Comparison of ENCODE assay signal across 8 mouse cellular contexts in genomic region chrX:16619034-16619929, GRCm38 (mm10). TPM values are rescaled to one million over a fixed set of nuclear protein-coding genes. Genes with fewer than 3 reads are reported as not detected.
DNase-seq lines count a peak whose midpoint lies in the region; TF ChIP-seq lines count a peak whose summit lies in the region.

Gene Maoa, plus strand, starts transcription at chrX:16619698.

- intact Hi-C loops in gastrocnemius, postnatal 14 days (cut with DNase I; ENCODE audit: low total_unique reads), result no loop called here
- intact Hi-C loops in left cerebral cortex, adult 2 months (cut with DNase I), result no loop called here

- TF ChIP-seq POLR2A in cortical plate, adult 2 months (IDR thresholded peaks at IDR 0.05; ENCODE audit: extremely low read depth, insufficient read depth, low read length), result peak; percentile 74

- peak; percentile 87 for DNase-seq in adrenal gland, adult 2 months
- peak; percentile 62 for DNase-seq in gastrocnemius, postnatal 14 days
- peak; percentile 50 for DNase-seq in induced T-regulatory cell, adult 2 months (ENCODE audit: low read depth)
- peak; percentile 64 to 75 for DNase-seq in left cerebral cortex, adult 2 months (ENCODE audit: extremely low spot score in 1 of 2, low spot score in 2 of 2)
- peak; percentile 74 to 86 for DNase-seq in lung, postnatal 4 days
- peak; percentile 70 to 74 for DNase-seq in right cerebral cortex, adult 2 months (ENCODE audit: low spot score in 2 of 2)
- DNase-seq in urinary bladder, postnatal 14 days (ENCODE audit: low spot score), result peak; percentile 64

- no peaks in the 10 kb centered on the region; the same call in 1 of the 2 replicates for H3K4me1 ChIP-seq in cortical plate, adult 2 months (ENCODE audit: control insufficient read depth, insufficient read depth, low read length)

- H3K4me3 ChIP-seq in cortical plate, adult 2 months (ENCODE audit: insufficient read depth, low read length), result peak within 1 kb of the TSS; percentile 62
- peak within 1 kb of the TSS; percentile 58 for H3K4me3 ChIP-seq in left cerebral cortex, adult 2 months

- peak within 1 kb of the TSS; percentile 82 for H3K27ac ChIP-seq in cortical plate, adult 2 months (ENCODE audit: insufficient read depth, low read length)
- H3K27ac ChIP-seq in left cerebral cortex, adult 2 months, result peak within 1 kb of the TSS; percentile 92

- no peak for TF ChIP-seq CTCF in cortical plate, adult 2 months (IDR thresholded peaks at IDR 0.05; ENCODE audit: extremely low read depth, insufficient read depth, low read length)
- no peak for TF ChIP-seq CTCF in left cerebral cortex, adult 2 months (IDR thresholded peaks at IDR 0.05)

RNA-seq across cellular contexts. Expression of gene Maoa, which starts in this region (rescaled TPM):
- total RNA-seq in adrenal gland, adult 2 months (2021), result 10 to 100 TPM; 24.8 to 54.5 TPM
- 1.2 and 1.5 TPM in 2 replicates for polyA plus RNA-seq in adrenal gland, adult 2 months (2012; rRNA removed)
- polyA plus RNA-seq in cortical plate, adult 2 months (2012; rRNA removed), result 16.5 and 17.6 TPM in 2 replicates
- total RNA-seq in gastrocnemius, postnatal 14 days (2021), result 1 to 10 TPM; 4.9 to 5.1 TPM
- total RNA-seq in left cerebral cortex, adult 2 months (2021), result 10 to 100 TPM; 15.7 to 17.1 TPM

Comparison
In these comparisons a context has a peak if more than half of its experiments do, and no peak if none do; other contexts are left out.
1. Peak in every context shown above with its lines: DNase-seq, H3K4me3 ChIP-seq and H3K27ac ChIP-seq.